Mouse (Mus musculus): ENCODE data around the gene Dhrs4. TPM values are rescaled to one million over a fixed set of nuclear protein-coding genes. Genes with fewer than 3 reads are reported as not detected.

Gene Dhrs4
- polyA plus RNA-seq (2014; fragmentation: Illumina TruSeq; extraction: RNeasy Lipid Tissue Mini Kit (QIAGEN cat#74804); ENCODE audit: low read depth, low replicate concordance): 19.4 TPM

DNA sequence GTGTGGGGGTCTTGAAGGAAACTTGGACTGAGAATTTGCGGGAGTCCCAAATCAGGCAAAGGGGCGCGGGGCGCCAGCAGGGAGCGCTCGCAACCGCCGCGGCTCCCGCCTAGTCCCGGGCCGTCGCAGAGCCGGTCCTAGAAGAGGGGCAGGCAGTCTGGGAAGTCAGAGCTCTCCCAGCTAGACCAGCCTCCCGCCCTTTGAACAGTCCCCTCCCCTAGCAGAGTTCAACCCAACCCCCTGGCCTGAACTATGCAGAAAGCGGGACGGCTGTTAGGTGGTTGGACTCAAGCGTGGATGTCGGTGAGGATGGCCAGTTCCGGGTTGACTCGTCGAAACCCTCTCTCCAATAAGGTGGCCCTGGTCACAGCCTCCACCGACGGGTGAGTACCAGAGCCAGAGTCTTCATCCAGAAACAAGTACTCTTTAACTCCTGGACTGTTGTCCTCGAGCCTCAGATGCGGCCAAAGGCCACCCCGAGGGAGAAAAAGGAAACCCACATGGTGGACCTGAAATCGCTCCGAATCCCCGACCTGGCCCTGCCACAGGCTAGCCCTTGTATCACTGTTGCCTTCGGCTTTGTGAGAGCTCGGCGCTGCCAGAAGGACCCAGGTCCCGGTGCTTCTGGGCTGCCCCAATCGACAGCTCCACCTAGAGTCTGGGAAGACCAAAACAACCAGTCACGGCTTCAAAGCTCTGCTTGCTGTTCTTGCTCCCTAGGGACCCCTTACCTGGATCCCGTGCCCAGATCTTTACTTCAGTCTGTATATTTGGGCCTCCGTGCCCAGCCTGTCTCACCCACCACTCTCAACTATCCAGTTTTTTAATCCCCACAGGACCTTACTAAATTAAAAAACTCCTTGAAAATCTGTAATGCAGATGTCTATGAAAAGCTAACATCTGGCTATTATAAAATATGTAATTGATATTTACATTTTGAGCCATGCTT, at the start of gene Dhrs4:
Gene Dhrs4, plus strand, starts transcription at position 108 of the 949 bp plus-strand sequence.

DNA sequence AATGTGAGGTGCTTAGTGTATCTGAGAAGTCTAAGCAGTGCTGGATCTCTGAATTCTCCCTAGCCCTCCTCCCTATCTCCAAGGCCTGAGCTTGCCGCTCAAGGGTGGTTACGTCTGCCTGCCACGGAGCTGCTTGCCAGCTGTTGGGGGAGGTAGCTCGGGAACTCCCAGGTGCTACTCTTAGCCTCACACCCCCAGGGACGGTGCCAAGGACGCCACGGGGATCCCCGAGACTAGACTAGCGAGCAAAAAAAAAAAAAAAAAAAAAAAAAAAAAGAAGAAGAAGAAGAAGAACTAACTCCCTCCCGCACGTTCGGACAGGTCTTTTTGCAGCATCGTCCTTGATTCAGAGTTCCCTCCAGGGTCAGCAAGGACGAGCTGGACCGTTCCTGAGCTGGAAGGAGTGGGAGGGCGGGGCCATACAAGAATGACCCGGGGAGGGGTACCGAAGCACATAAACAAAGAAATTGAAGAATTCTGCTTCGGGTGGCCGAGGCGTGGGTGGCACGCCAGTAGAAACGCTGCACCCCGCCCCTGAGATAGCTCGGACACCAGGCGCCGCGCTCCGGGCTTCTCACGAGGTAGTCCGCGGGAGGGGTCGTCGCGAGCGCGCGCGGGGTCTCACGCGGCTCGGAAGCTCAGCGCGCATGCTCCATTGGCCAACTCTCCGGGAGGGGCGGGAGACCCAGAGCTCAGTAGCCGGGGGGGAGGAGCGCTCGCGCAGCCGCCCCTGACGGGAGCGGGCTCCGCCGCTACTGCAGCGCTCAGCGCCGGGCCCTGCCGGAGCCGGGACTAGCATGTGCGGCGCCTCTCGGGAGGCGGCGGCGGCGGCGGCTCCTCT, 12.0 kb downstream of the Dhrs4 start, which contains the start of gene Carmil3:
Gene Carmil3, plus strand, starts transcription at position 291 of the 841 bp plus-strand sequence.

DNA sequence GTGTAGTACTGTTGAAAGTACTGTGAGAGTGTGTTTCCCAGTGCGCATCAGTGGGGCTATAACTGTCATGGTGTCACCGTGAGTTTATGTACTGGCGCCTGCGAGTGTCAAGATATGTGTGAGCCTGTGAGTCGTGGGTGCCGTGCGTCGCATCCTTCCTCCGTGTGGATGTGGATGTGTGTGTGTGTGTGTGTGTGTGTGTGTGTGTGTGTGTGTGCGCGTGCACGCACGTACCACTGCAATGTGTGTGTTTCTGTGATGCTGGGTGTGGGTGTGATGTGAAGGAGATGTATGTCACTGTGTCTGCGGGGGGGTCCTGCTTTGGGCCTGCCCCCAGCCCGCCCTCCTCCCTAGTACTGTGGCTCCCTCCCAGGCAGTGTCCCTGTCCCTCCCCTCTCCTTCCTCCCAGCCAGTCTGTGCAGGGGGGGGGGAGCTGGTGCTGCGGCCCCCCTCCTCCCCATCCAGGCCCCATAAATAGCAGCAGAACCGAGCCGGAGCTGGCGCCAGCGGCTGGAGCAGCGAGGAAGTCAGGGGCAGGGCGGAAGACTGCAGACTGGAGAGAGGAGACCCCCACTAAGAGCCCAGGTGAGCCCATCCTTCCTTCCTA, 31.7 kb downstream of the Dhrs4 start, which contains the start of gene Cpne6:
Gene Cpne6, plus strand, starts transcription at position 321 of the 607 bp plus-strand sequence.

DNA sequence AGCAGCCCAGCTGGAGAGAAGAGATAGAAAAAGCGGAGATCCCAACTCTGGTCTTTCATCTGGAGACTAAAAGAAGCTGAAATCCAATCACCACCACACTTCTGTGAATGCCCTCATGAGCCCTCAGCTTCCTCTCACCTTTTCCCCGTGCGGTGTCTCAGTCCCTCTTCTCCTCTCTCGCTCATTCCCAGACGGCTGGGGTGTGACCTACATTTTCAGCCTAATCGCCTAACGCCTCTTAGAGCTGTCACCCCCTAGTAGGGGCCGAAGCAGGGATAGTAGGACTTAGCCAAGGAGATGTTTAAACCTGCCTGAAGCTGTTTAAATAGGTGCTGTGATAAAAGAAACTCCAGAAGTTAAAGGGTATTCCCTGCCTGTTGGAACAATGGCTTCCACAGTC, 46.2 kb downstream of the Dhrs4 start, which contains the start of gene Nrl:
Gene Nrl, minus strand, starts transcription at position 197 of the 400 bp plus-strand sequence.

Other genes with a start within 250 kb of the Dhrs4 start
- gene Carmil3, start 11.9 kb downstream of the Dhrs4 start, polyA plus RNA-seq (2014; fragmentation: Illumina TruSeq; extraction: RNeasy Lipid Tissue Mini Kit (QIAGEN cat#74804); ENCODE audit: low read depth, low replicate concordance): not detected
- not detected for gene Cpne6, start 31.7 kb downstream of the Dhrs4 start, polyA plus RNA-seq (2014; fragmentation: Illumina TruSeq; extraction: RNeasy Lipid Tissue Mini Kit (QIAGEN cat#74804); ENCODE audit: low read depth, low replicate concordance)
- gene Nrl, start 46.2 kb downstream of the Dhrs4 start, polyA plus RNA-seq (2014; fragmentation: Illumina TruSeq; extraction: RNeasy Lipid Tissue Mini Kit (QIAGEN cat#74804); ENCODE audit: low read depth, low replicate concordance): 0.11 TPM
- gene Pck2, start 61.5 kb downstream of the Dhrs4 start, polyA plus RNA-seq (2014; fragmentation: Illumina TruSeq; extraction: RNeasy Lipid Tissue Mini Kit (QIAGEN cat#74804); ENCODE audit: low read depth, low replicate concordance): 0.35 TPM
- gene Dcaf11, start 81.2 kb downstream of the Dhrs4 start, polyA plus RNA-seq (2014; fragmentation: Illumina TruSeq; extraction: RNeasy Lipid Tissue Mini Kit (QIAGEN cat#74804); ENCODE audit: low read depth, low replicate concordance): 14.7 TPM
- gene A730061H03Rik, start 81.6 kb downstream of the Dhrs4 start, polyA plus RNA-seq (2014; fragmentation: Illumina TruSeq; extraction: RNeasy Lipid Tissue Mini Kit (QIAGEN cat#74804); ENCODE audit: low read depth, low replicate concordance): not detected
- gene Fitm1, start 96.9 kb downstream of the Dhrs4 start, polyA plus RNA-seq (2014; fragmentation: Illumina TruSeq; extraction: RNeasy Lipid Tissue Mini Kit (QIAGEN cat#74804); ENCODE audit: low read depth, low replicate concordance): not detected
- gene Psme1, start 99.4 kb downstream of the Dhrs4 start, polyA plus RNA-seq (2014; fragmentation: Illumina TruSeq; extraction: RNeasy Lipid Tissue Mini Kit (QIAGEN cat#74804); ENCODE audit: low read depth, low replicate concordance): 25.6 TPM
- 2.7 TPM for gene Emc9, start 106.5 kb downstream of the Dhrs4 start, polyA plus RNA-seq (2014; fragmentation: Illumina TruSeq; extraction: RNeasy Lipid Tissue Mini Kit (QIAGEN cat#74804); ENCODE audit: low read depth, low replicate concordance)
- 17.0 TPM for gene Psme2, start 112.4 kb downstream of the Dhrs4 start, polyA plus RNA-seq (2014; fragmentation: Illumina TruSeq; extraction: RNeasy Lipid Tissue Mini Kit (QIAGEN cat#74804); ENCODE audit: low read depth, low replicate concordance)
- gene Rnf31, start 113.0 kb downstream of the Dhrs4 start, polyA plus RNA-seq (2014; fragmentation: Illumina TruSeq; extraction: RNeasy Lipid Tissue Mini Kit (QIAGEN cat#74804); ENCODE audit: low read depth, low replicate concordance): 2.1 TPM
- 2.6 TPM for gene Irf9, start 124.8 kb downstream of the Dhrs4 start, polyA plus RNA-seq (2014; fragmentation: Illumina TruSeq; extraction: RNeasy Lipid Tissue Mini Kit (QIAGEN cat#74804); ENCODE audit: low read depth, low replicate concordance)
- gene Rec8, start 139.3 kb downstream of the Dhrs4 start, polyA plus RNA-seq (2014; fragmentation: Illumina TruSeq; extraction: RNeasy Lipid Tissue Mini Kit (QIAGEN cat#74804); ENCODE audit: low read depth, low replicate concordance): 8.3 TPM
- 67.7 TPM for gene Ipo4, start 157.2 kb downstream of the Dhrs4 start, polyA plus RNA-seq (2014; fragmentation: Illumina TruSeq; extraction: RNeasy Lipid Tissue Mini Kit (QIAGEN cat#74804); ENCODE audit: low read depth, low replicate concordance)
- gene Gm49378, start 159.1 kb downstream of the Dhrs4 start, polyA plus RNA-seq (2014; fragmentation: Illumina TruSeq; extraction: RNeasy Lipid Tissue Mini Kit (QIAGEN cat#74804); ENCODE audit: low read depth, low replicate concordance): 1.6 TPM
- 5.9 TPM for gene Tm9sf1, start 165.0 kb downstream of the Dhrs4 start, polyA plus RNA-seq (2014; fragmentation: Illumina TruSeq; extraction: RNeasy Lipid Tissue Mini Kit (QIAGEN cat#74804); ENCODE audit: low read depth, low replicate concordance)
- gene Tssk4, start 171.4 kb downstream of the Dhrs4 start, polyA plus RNA-seq (2014; fragmentation: Illumina TruSeq; extraction: RNeasy Lipid Tissue Mini Kit (QIAGEN cat#74804); ENCODE audit: low read depth, low replicate concordance): 45.9 TPM
- 4.4 TPM for gene Mdp1, start 181.8 kb downstream of the Dhrs4 start, polyA plus RNA-seq (2014; fragmentation: Illumina TruSeq; extraction: RNeasy Lipid Tissue Mini Kit (QIAGEN cat#74804); ENCODE audit: low read depth, low replicate concordance)
- gene Gmpr2, start 193.2 kb downstream of the Dhrs4 start, polyA plus RNA-seq (2014; fragmentation: Illumina TruSeq; extraction: RNeasy Lipid Tissue Mini Kit (QIAGEN cat#74804); ENCODE audit: low read depth, low replicate concordance): 54.2 TPM
- 54.1 TPM for gene Nedd8, start 193.4 kb downstream of the Dhrs4 start, polyA plus RNA-seq (2014; fragmentation: Illumina TruSeq; extraction: RNeasy Lipid Tissue Mini Kit (QIAGEN cat#74804); ENCODE audit: low read depth, low replicate concordance)
- 18.0 TPM for gene Tinf2, start 203.1 kb downstream of the Dhrs4 start, polyA plus RNA-seq (2014; fragmentation: Illumina TruSeq; extraction: RNeasy Lipid Tissue Mini Kit (QIAGEN cat#74804); ENCODE audit: low read depth, low replicate concordance)
- gene Tgm1, start 235.2 kb downstream of the Dhrs4 start, polyA plus RNA-seq (2014; fragmentation: Illumina TruSeq; extraction: RNeasy Lipid Tissue Mini Kit (QIAGEN cat#74804); ENCODE audit: low read depth, low replicate concordance): not detected
- gene Rabggta, start 243.5 kb downstream of the Dhrs4 start, polyA plus RNA-seq (2014; fragmentation: Illumina TruSeq; extraction: RNeasy Lipid Tissue Mini Kit (QIAGEN cat#74804); ENCODE audit: low read depth, low replicate concordance): 0.35 TPM

Measured in testis, adult 10 weeks (tissue).